Comparison of ENCODE assay signal across 23 mouse cellular contexts in the genomic region with DNA sequence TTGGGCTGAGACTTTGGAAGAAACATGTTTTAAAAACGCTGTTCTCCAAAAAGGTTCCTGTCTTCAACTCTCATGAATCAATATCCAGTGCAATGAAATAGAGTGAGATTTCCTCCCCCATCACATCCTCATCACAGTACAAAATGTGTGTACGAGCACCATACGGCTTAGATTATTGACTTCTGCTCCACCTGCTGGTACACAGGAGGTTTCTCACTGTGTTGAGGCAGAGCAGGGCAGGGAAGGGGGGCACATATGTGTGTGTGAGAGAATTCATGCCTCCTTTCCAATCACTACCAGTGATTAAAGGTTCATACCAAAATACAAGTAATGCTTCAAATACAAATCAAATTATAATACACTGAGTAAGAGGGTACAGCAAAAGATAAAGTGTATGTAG.
DNase-seq lines count a peak whose midpoint lies in the region; ATAC-seq and TF ChIP-seq lines count a peak whose summit lies in the region.
"Had no signal": no experiment of that assay in that cellular context is flagged by ENCODE, and none has a peak within 500 bp of the region (broad histone marks: within the 10 kb centered on the region; RNA-seq: fewer than 3 reads in every experiment).

No protein-coding gene starts in this region.

- no peak overlapping the region for H3K4me3 ChIP-seq in lung, embryonic 14.5 days (ENCODE audit: low read depth, low read length)
- no peak overlapping the region for H3K4me3 ChIP-seq in stomach, postnatal 0 days (ENCODE audit: low read depth, low read length)
- H3K4me3 ChIP-seq: forebrain, embryonic 12.5 days; heart, embryonic 12.5 days; midbrain, embryonic 10.5 days; stomach, embryonic 15.5 days had no signal

- H3K4me2 ChIP-seq in lung, embryonic 14.5 days: no peak overlapping the region
- no peak overlapping the region for H3K4me2 ChIP-seq in stomach, postnatal 0 days (replicated peaks; ENCODE audit: low read depth)
- H3K4me2 ChIP-seq: forebrain, embryonic 12.5 days; heart, embryonic 12.5 days; liver, embryonic 11.5 days; stomach, embryonic 15.5 days had no signal

- no peaks in the 10 kb centered on the region for H3K4me1 ChIP-seq in lung, embryonic 14.5 days (ENCODE audit: insufficient read depth)
- H3K4me1 ChIP-seq in stomach, postnatal 0 days (replicated peaks; ENCODE audit: control insufficient read depth, insufficient read depth): no peaks in the 10 kb centered on the region
- H3K4me1 ChIP-seq: forebrain, embryonic 12.5 days; heart, embryonic 12.5 days; midbrain, embryonic 10.5 days; stomach, embryonic 15.5 days had no signal

- DNase-seq in cerebellum, postnatal 14 days: peak; percentile 15 to 18
- no peak for DNase-seq in cerebellum, adult 11-12 months
- DNase-seq in heart, adult 11 months: peak; percentile 8
- no peak for DNase-seq in heart, postnatal 14 days
- DNase-seq in lung, embryonic 14.5 days: peak; percentile 27
- DNase-seq in lung, postnatal 36 days: no peak
- no peak for DNase-seq in stomach, postnatal 0 days (ENCODE audit: low spot score)
- DNase-seq: adrenal gland, postnatal 36 days; B cell, adult 2 months; heart, postnatal 36 days; kidney, adult 18-20 months; left cerebral cortex, postnatal 4 days; lung, adult 18-20 months; retina, postnatal 1 day; thymus, adult 2 months had no signal

- no peak overlapping the region for H3K9ac ChIP-seq in lung, embryonic 14.5 days
- no peak overlapping the region for H3K9ac ChIP-seq in stomach, postnatal 0 days (ENCODE audit: low read length)
- H3K9ac ChIP-seq: forebrain, embryonic 12.5 days; heart, embryonic 12.5 days; stomach, embryonic 15.5 days had no signal

- H3K36me3 ChIP-seq in lung, embryonic 14.5 days (ENCODE audit: insufficient read depth): no peaks in the 10 kb centered on the region
- H3K36me3 ChIP-seq in stomach, postnatal 0 days (ENCODE audit: control insufficient read depth, insufficient read depth, low read length): no peaks in the 10 kb centered on the region
- H3K36me3 ChIP-seq: forebrain, embryonic 12.5 days; heart, embryonic 12.5 days; midbrain, embryonic 10.5 days; stomach, embryonic 15.5 days had no signal

- ATAC-seq in lung, embryonic 14.5 days (ENCODE audit: insufficient read depth): peak; percentile 49; the same call in 1 of the 2 replicates
- ATAC-seq in stomach, postnatal 0 days (ENCODE audit: low FRiP score, low TSS enrichment): no peak
- ATAC-seq: hindbrain, embryonic 16.5 days had no signal

- H3K27me3 ChIP-seq in lung, embryonic 14.5 days (ENCODE audit: insufficient read depth, low read length): no peaks in the 10 kb centered on the region
- no peaks in the 10 kb centered on the region for H3K27me3 ChIP-seq in stomach, postnatal 0 days (ENCODE audit: control insufficient read depth, insufficient read depth, low read length)
- H3K27me3 ChIP-seq: forebrain, embryonic 12.5 days; heart, embryonic 12.5 days; stomach, embryonic 15.5 days had no signal

- WGBS in lung, embryonic 14.5 days: 40% methylated on average over 3 of the region's 3 CpGs
- WGBS in stomach, postnatal 0 days: 49% methylated on average over 3 of the region's 3 CpGs

- intact Hi-C loops in heart, postnatal 14 days (cut with DNase I): no loop called here

- TF ChIP-seq CTCF in lung, embryonic 14.5 days (IDR thresholded peaks at IDR 0.05; ENCODE audit: low read depth): peak; percentile 41
- TF ChIP-seq CTCF in stomach, postnatal 0 days (IDR thresholded peaks at IDR 0.05; ENCODE audit: low read depth): peak; percentile 32; the same call in 1 of the 2 replicates

- H3K9me3 ChIP-seq in lung, embryonic 14.5 days (ENCODE audit: low read depth, low read length): no peaks in the 10 kb centered on the region
- H3K9me3 ChIP-seq in stomach, postnatal 0 days (ENCODE audit: control insufficient read depth, low read length): no peaks in the 10 kb centered on the region
- H3K9me3 ChIP-seq: forebrain, embryonic 12.5 days; heart, embryonic 12.5 days; midbrain, embryonic 10.5 days; stomach, embryonic 15.5 days had no signal

- H3K27ac ChIP-seq in lung, embryonic 14.5 days (ENCODE audit: low read depth): no peak overlapping the region
- H3K27ac ChIP-seq in stomach, postnatal 0 days (replicated peaks): no peak overlapping the region
- H3K27ac ChIP-seq: forebrain, embryonic 12.5 days; kidney, postnatal 0 days; macrophage; midbrain, embryonic 10.5 days; stomach, embryonic 15.5 days had no signal

- TF ChIP-seq EP300 in stomach, postnatal 0 days (optimal IDR thresholded peaks at IDR 0.05): no peak

Comparison
In these comparisons a context has a peak if more than half of its experiments do, and no peak if none do; other contexts are left out.
1. DNase-seq: peak in cerebellum, postnatal 14 days (2 of 2), heart, adult 11 months (single experiment) and lung, embryonic 14.5 days (single experiment); none in cerebellum, adult 11-12 months (single experiment), heart, postnatal 14 days (0 of 2), lung, postnatal 36 days (single experiment) and stomach, postnatal 0 days (single experiment).